In the genomic region with DNA sequence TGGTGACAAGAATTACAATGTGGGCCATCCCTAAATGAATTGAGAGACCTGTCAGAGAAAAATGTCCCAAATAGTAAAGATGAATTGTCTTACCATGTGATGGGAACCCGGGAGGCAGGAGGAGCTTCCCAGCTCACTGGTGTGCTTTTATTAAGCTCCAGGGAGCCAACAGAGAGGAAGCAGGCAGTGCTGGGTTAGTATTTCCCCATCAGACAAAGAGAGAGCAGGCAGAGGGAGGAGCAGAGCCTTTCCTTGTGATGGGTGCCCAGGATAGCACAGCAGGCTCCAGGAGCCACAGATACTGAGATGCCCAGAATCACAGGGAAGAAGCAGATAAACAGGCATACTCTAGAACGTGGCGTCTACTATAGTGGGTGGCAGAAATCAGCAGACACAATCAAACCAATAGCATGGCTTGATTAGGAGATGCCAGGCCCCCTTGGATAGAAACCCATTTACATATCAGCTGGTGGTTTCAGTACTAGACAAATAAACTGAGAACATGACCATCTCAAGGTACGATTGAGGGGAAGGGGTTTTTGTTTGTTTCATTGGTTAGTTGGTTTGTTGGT, we compare ENCODE assay signal across 1 mouse cellular context.
TF ChIP-seq lines count a peak whose summit lies in the region.

No protein-coding gene starts in this region.

TF ChIP-seq in CH12.LX, 34 proteins besides CTCF, POLR2A, EP300 and RAD21:
- TF ChIP-seq IRF4 (IDR thresholded peaks at IDR 0.05; ENCODE audit: low read depth, low read length) (0 out of 2 replicates have a peak, but pooled peaks have one; percentile 17), MAFK (IDR thresholded peaks at IDR 0.05; ENCODE audit: insufficient replicate concordance, low read length) (no peak), MXI1 (IDR thresholded peaks at IDR 0.05; ENCODE audit: low read depth, low read length) (no peak), SIN3A (IDR thresholded peaks at IDR 0.05; ENCODE audit: low read length) (0 out of 2 replicates have a peak, but pooled peaks have one; percentile 12)
